Mouse (Mus musculus) megakaryocyte, embryonic 14.5 days (primary cell): Measurements from ENCODE around the gene Tmem191c. TPM values are rescaled to one million over a fixed set of nuclear protein-coding genes. Genes with fewer than 3 reads are reported as not detected.

Source experiments
- H3K27me3 ChIP-seq: replicated peaks from 2 replicates; pipeline ENCODE3; 2012; ENCODE audit warnings: inconsistent platforms
- H3K36me3 ChIP-seq: replicated peaks from 2 replicates; pipeline ENCODE3; 2012; ENCODE audit warnings: low read length, inconsistent platforms, mixed read lengths
- H3K4me1 ChIP-seq: 2 replicates; pipeline ENCODE4 v1.6.1; 2012; ENCODE audit warnings: inconsistent platforms
- H3K4me3 ChIP-seq: replicated peaks from 2 replicates; pipeline ENCODE3; 2012; ENCODE audit warnings: moderate library complexity, mild to moderate bottlenecking, inconsistent platforms
- H3K9me3 ChIP-seq: 2 replicates; pipeline ENCODE4 v1.6.1; 2012; ENCODE audit warnings: inconsistent platforms
- FLI1 ChIP-seq: IDR thresholded peaks from 2 replicates; pipeline ENCODE4 v1.6.1; 2012; ENCODE audit warnings: low read length, inconsistent platforms, mixed read lengths
- GATA1 ChIP-seq: IDR thresholded peaks from 3 replicates; pipeline ENCODE4 v1.6.1; 2012; ENCODE audit warnings: mixed read lengths, low read length, inconsistent platforms, borderline replicate concordance
- polyA plus RNA-seq: library from polyadenylated mRNA; stranded (reverse); fragments of >175 nt; gene quantifications from 2 replicates; pipeline ENCODE4 v1.2.3, GENCODE M21; 2012; ENCODE audit warnings: low replicate concordance; ENCODE audit not compliant: insufficient read depth

Gene Tmem191c
- polyA plus RNA-seq, 1 experiment: 13.2 TPM

DNA sequence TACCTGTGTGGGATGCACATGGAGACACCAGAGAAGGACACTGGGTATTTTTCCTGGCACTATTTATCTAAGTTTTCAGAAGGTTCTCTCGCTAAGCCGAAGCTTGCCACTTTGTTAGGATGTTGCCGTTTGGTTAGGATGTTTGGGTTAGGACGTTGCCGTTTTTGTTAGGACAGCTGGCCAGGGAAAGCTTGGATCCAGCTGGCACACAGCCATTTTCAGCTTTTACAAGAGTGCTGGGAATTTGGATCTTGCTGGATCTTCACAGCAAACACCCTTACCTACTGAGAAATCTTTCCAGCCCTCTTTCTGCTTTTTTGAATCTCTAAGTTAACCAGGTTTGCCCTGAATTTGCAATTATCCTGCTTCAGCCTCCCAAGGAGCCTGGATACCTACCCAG lies 45.6 kb downstream of the Tmem191c start:
- Histone ChIP-seq H3K9me3 (no peaks in the 10 kb centered on the region), H3K27me3 (no peaks in the 10 kb centered on the region), H3K36me3 (peaks cover 83% of the 10 kb centered on the region), H3K4me1 (peaks cover 8% of the 10 kb centered on the region), H3K4me3 (no peak overlapping the region)
- TF ChIP-seq GATA1 (no peak), FLI1 (no peak)

GRCm38 (mm10) chr16:17324745-17325144 lies 48.9 kb downstream of the Tmem191c start:
- H3K27me3 ChIP-seq: no peaks in the 10 kb centered on the region
- H3K4me3 ChIP-seq: no peak overlapping the region
- H3K4me1 ChIP-seq: peaks cover 14% of the 10 kb centered on the region
- no peaks in the 10 kb centered on the region for H3K9me3 ChIP-seq
- peaks cover 80% of the 10 kb centered on the region for H3K36me3 ChIP-seq
- TF ChIP-seq FLI1 (no peak), GATA1 (no peak)

GRCm38 (mm10) chr16:17326064-17326463 lies 50.2 kb downstream of the Tmem191c start:
- Histone ChIP-seq H3K36me3 (peaks cover 89% of the 10 kb centered on the region), H3K27me3 (no peaks in the 10 kb centered on the region), H3K4me1 (peaks cover 14% of the 10 kb centered on the region), H3K9me3 (no peaks in the 10 kb centered on the region), H3K4me3 (no peak overlapping the region)
- no peak for TF ChIP-seq GATA1
- no peak for TF ChIP-seq FLI1

- TF ChIP-seq GATA1 (no peak), FLI1 (no peak)
- H3K4me3 ChIP-seq: no peak overlapping the region
- no peaks in the 10 kb centered on the region for H3K27me3 ChIP-seq
- peaks cover 7% of the 10 kb centered on the region; the same call in 1 of the 2 replicates for H3K4me1 ChIP-seq
- no peaks in the 10 kb centered on the region for H3K9me3 ChIP-seq
- H3K36me3 ChIP-seq: peaks cover 67% of the 10 kb centered on the region
Observed at GRCm38 (mm10) chr16:17329848-17330570, 54.1 kb downstream of the Tmem191c start.

GRCm38 (mm10) chr16:17331116-17331515 lies 55.2 kb downstream of the Tmem191c start, which contains the start of gene Serpind1:
Gene Serpind1 (plus strand): TSS chr16:17331371.
- H3K27me3 ChIP-seq: no peaks in the 10 kb centered on the region
- peaks cover 64% of the 10 kb centered on the region for H3K36me3 ChIP-seq
- H3K4me1 ChIP-seq: peaks cover 10% of the 10 kb centered on the region
- no peak within 1 kb of the TSS for H3K4me3 ChIP-seq
- no peaks in the 10 kb centered on the region for H3K9me3 ChIP-seq
- TF ChIP-seq FLI1 (no peak), GATA1 (no peak)

DNA sequence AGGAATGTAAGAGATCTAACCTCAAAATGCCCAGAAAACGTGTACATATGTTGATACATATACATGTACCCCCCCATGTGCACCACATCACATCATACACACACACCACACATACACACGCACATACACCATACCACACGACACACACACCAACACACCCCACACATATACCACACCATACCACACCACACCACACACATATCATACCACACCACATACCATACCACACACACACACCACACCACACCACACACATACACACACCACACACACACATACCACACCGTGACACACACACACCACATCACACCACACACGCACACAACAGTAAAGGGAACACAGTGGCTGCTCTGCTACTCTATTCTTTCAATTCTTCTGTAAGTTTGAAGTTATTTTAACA lies 56.0 kb downstream of the Tmem191c start:
- TF ChIP-seq FLI1: no peak
- TF ChIP-seq GATA1: no peak
- Histone ChIP-seq H3K4me1 (peaks cover 18% of the 10 kb centered on the region), H3K9me3 (no peaks in the 10 kb centered on the region), H3K36me3 (peaks cover 64% of the 10 kb centered on the region), H3K4me3 (no peak overlapping the region), H3K27me3 (no peaks in the 10 kb centered on the region)

Other genes with a start within 250 kb of the Tmem191c start
- 0.18 TPM in 1 of 2 replicates, not detected in the other for gene Ypel1, start 206.4 kb upstream of the Tmem191c start, polyA plus RNA-seq
- gene Ppil2, start 164.8 kb upstream of the Tmem191c start, polyA plus RNA-seq: 65.8 and 76.6 TPM in 2 replicates
- gene 2610318N02Rik, start 150.9 kb upstream of the Tmem191c start, polyA plus RNA-seq: 7.5 and 24.0 TPM in 2 replicates
- 250 and 345 TPM in 2 replicates for gene Sdf2l1, start 143.7 kb upstream of the Tmem191c start, polyA plus RNA-seq
- gene Ydjc, start 131.5 kb upstream of the Tmem191c start, polyA plus RNA-seq: 40.2 and 205 TPM in 2 replicates
- 2.3 and 4.8 TPM in 2 replicates for gene Ccdc116, start 128.8 kb upstream of the Tmem191c start, polyA plus RNA-seq
- 103 and 123 TPM in 2 replicates for gene Ube2l3, start 73.4 kb upstream of the Tmem191c start, polyA plus RNA-seq
- 0.32 TPM in 1 of 2 replicates, not detected in the other for gene Rimbp3, start 67.5 kb upstream of the Tmem191c start, polyA plus RNA-seq
- gene Hic2, start 42.5 kb upstream of the Tmem191c start, polyA plus RNA-seq: 1.8 and 3.3 TPM in 2 replicates
- not detected in 2 replicates for gene Serpind1, start 55.3 kb downstream of the Tmem191c start, polyA plus RNA-seq
- gene Snap29, start 129.9 kb downstream of the Tmem191c start, polyA plus RNA-seq: 6.3 and 6.7 TPM in 2 replicates
- 6.0 and 16.7 TPM in 2 replicates for gene Pi4ka, start 130.2 kb downstream of the Tmem191c start, polyA plus RNA-seq
- 5.4 and 8.8 TPM in 2 replicates for gene Crkl, start 175.9 kb downstream of the Tmem191c start, polyA plus RNA-seq
- 0.03 TPM in 1 of 2 replicates, not detected in the other for gene Aifm3, start 213.5 kb downstream of the Tmem191c start, polyA plus RNA-seq
- gene Lztr1, start 232.6 kb downstream of the Tmem191c start, polyA plus RNA-seq: 8.5 and 18.4 TPM in 2 replicates